Mouse (Mus musculus) splenic B cell, adult 2 months (primary cell): ENCODE measurements at regions not wholly inside any gene's neighbourhood (a gene's known extent, or its start where the extent isn't known, plus 50 kb on each side); places are given as distances from the start of the nearest gene placed in this dataset.

Source experiments
- DNase-seq: peaks from one replicate; pipeline ENCODE4 v3.0.0-alpha.2; 2011; ENCODE audit warnings: low read depth, low spot score
- H3K27me3 ChIP-seq: 2 replicates; pipeline ENCODE4 v1.6.1; 2012; ENCODE audit warnings: mild to moderate bottlenecking, low read length, moderate library complexity, mixed read lengths; ENCODE audit not compliant: control insufficient read depth, poor library complexity, insufficient read depth, severe bottlenecking
- H3K36me3 ChIP-seq: 2 replicates; pipeline ENCODE4 v1.6.1; 2012; ENCODE audit warnings: mild to moderate bottlenecking, low read length, moderate library complexity, mixed read lengths; ENCODE audit not compliant: control insufficient read depth, poor library complexity, insufficient read depth, severe bottlenecking

- DNase-seq: no peak
- no peaks in the 10 kb centered on the region for H3K27me3 ChIP-seq
- H3K36me3 ChIP-seq: no peaks in the 10 kb centered on the region
Observed at GRCm38 (mm10) chr7:133288236-133288635, 164.1 kb upstream of the Ctbp2 start.

- no peaks in the 10 kb centered on the region for H3K36me3 ChIP-seq
- no peak for DNase-seq
- H3K27me3 ChIP-seq: no peaks in the 10 kb centered on the region
Observed at GRCm38 (mm10) chr7:133286836-133287235, 162.7 kb upstream of the Ctbp2 start.

- no peak for DNase-seq
- H3K27me3 ChIP-seq: no peaks in the 10 kb centered on the region
- H3K36me3 ChIP-seq: no peaks in the 10 kb centered on the region
Observed at GRCm38 (mm10) chr7:133286216-133286615, 162.1 kb upstream of the Ctbp2 start.

GRCm38 (mm10) chr7:133262161-133262560, 138.0 kb upstream of the Ctbp2 start:
- Histone ChIP-seq H3K27me3 (no peaks in the 10 kb centered on the region), H3K36me3 (no peaks in the 10 kb centered on the region)
- no peak for DNase-seq

GRCm38 (mm10) chr7:133259143-133259542, 135.0 kb upstream of the Ctbp2 start:
- H3K27me3 ChIP-seq: no peaks in the 10 kb centered on the region
- DNase-seq: no peak
- H3K36me3 ChIP-seq: no peaks in the 10 kb centered on the region

GRCm38 (mm10) chr7:133256831-133257230, 132.7 kb upstream of the Ctbp2 start:
- H3K36me3 ChIP-seq: no peaks in the 10 kb centered on the region
- H3K27me3 ChIP-seq: no peaks in the 10 kb centered on the region
- no peak for DNase-seq

GRCm38 (mm10) chr7:133244601-133245000, 120.4 kb upstream of the Ctbp2 start:
- Histone ChIP-seq H3K27me3 (no peaks in the 10 kb centered on the region), H3K36me3 (no peaks in the 10 kb centered on the region)
- DNase-seq: no peak

GRCm38 (mm10) chr7:133234326-133234725, 110.2 kb upstream of the Ctbp2 start:
- H3K36me3 ChIP-seq: no peaks in the 10 kb centered on the region
- H3K27me3 ChIP-seq: no peaks in the 10 kb centered on the region
- DNase-seq: no peak

- no peak for DNase-seq
- H3K27me3 ChIP-seq: no peaks in the 10 kb centered on the region
- no peaks in the 10 kb centered on the region for H3K36me3 ChIP-seq
Observed at GRCm38 (mm10) chr7:133232889-133233441, 108.8 kb upstream of the Ctbp2 start.

- DNase-seq: no peak
- H3K27me3 ChIP-seq: no peaks in the 10 kb centered on the region
Observed at GRCm38 (mm10) chr7:133230806-133231205, 106.7 kb upstream of the Ctbp2 start.

GRCm38 (mm10) chr7:133223948-133224652, 99.9 kb upstream of the Ctbp2 start:
- no peaks in the 10 kb centered on the region for H3K36me3 ChIP-seq
- H3K27me3 ChIP-seq: no peaks in the 10 kb centered on the region
- DNase-seq: no peak

More at GRCm38 (mm10) chr7:133230806-133231205, 106.7 kb upstream of the Ctbp2 start:
- no peaks in the 10 kb centered on the region for H3K36me3 ChIP-seq

GRCm38 (mm10) chr7:133212328-133212727, 88.2 kb upstream of the Ctbp2 start:
- Histone ChIP-seq H3K27me3 (no peaks in the 10 kb centered on the region), H3K36me3 (no peaks in the 10 kb centered on the region)
- DNase-seq: no peak

- Histone ChIP-seq H3K27me3 (no peaks in the 10 kb centered on the region), H3K36me3 (no peaks in the 10 kb centered on the region)
- no peak for DNase-seq
Observed at GRCm38 (mm10) chr7:133205704-133206103, 81.5 kb upstream of the Ctbp2 start.

- H3K27me3 ChIP-seq: no peaks in the 10 kb centered on the region
- DNase-seq: no peak
- no peaks in the 10 kb centered on the region for H3K36me3 ChIP-seq
Observed at GRCm38 (mm10) chr7:133204485-133204884, 80.3 kb upstream of the Ctbp2 start.

- no peak for DNase-seq
- Histone ChIP-seq H3K27me3 (no peaks in the 10 kb centered on the region), H3K36me3 (no peaks in the 10 kb centered on the region)
Observed at GRCm38 (mm10) chr7:133203933-133204332, 79.8 kb upstream of the Ctbp2 start.
